Mouse (Mus musculus) ovary, adult 10 weeks (tissue): ENCODE results near the gene Maged1. TPM values are rescaled to one million over a fixed set of nuclear protein-coding genes. Genes with fewer than 3 reads are reported as not detected.

Experiments used
- polyA plus RNA-seq: library from polyadenylated mRNA; stranded (reverse); fragments of 350-450 nt; fragmentation: Illumina TruSeq; extraction: RNeasy Lipid Tissue Mini Kit (QIAGEN cat#74804); gene quantifications from one replicate; pipeline ENCODE4 v1.2.3, GENCODE M21; 2014

Maged1 gene
- 101 TPM for polyA plus RNA-seq

DNA sequence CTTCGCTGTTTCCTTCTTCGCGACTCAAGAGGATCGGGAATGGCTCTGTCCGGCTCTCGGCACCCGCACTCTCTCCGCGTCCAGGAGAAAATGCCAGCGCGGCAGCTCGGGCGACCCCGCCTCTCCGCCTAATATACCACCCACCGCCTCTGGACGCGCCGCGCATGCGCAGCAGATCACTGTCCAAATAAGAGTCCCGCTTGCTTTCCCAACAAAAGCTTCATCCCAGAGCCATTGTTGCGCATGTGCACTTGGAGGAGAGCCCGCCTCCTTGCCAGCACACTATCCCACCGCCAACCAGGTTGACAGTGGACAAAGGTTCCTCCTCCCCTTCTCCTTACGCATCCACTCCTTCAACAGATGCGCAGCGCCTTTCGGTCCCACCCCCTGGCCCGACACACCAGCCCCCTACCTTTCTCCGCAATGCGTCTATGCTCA is at the start of gene Maged1:
TSS of gene Maged1 (minus strand) at position 226 of the 438 bp plus-strand sequence.

Other genes with a start within 250 kb of the Maged1 start
- gene Fam90a1b, start 175.4 kb downstream of the Maged1 start, polyA plus RNA-seq, result not detected
- gene Apoo, start 175.0 kb downstream of the Maged1 start, polyA plus RNA-seq, result 161 TPM
- 30.0 TPM for gene Gspt2, start 93.9 kb upstream of the Maged1 start, polyA plus RNA-seq
- 25.9 TPM for gene Zxdb, start 182.4 kb upstream of the Maged1 start, polyA plus RNA-seq